Mouse (Mus musculus) G1E (cell line): ENCODE results near the gene Cadps. TPM values are rescaled to one million over a fixed set of nuclear protein-coding genes. Genes with fewer than 3 reads are reported as not detected.

Experiments
- ATAC-seq: 2 replicates; pipeline ENCODE4 v1.8.0; 2016; ENCODE audit warnings: mild to moderate bottlenecking; ENCODE audit not compliant: insufficient number of reproducible peaks, poor library complexity, low FRiP score, severe bottlenecking; ENCODE audit errors: extremely low read depth
- DNase-seq: peaks from one replicate; pipeline ENCODE4 v3.0.0; 2012; ENCODE audit warnings: low spot score
- H3K27me3 ChIP-seq: 2 replicates; pipeline ENCODE4 v1.6.1; 2012; ENCODE audit warnings: mild to moderate bottlenecking, low read length, inconsistent platforms; ENCODE audit not compliant: insufficient read depth
- H3K36me3 ChIP-seq: replicated peaks from 2 replicates; pipeline ENCODE3; 2012; ENCODE audit warnings: mild to moderate bottlenecking, inconsistent platforms
- H3K4me1 ChIP-seq: 2 replicates; pipeline ENCODE4 v1.6.1; 2012; ENCODE audit warnings: low read depth, low read length, inconsistent platforms, mixed read lengths; ENCODE audit not compliant: insufficient read depth
- H3K4me3 ChIP-seq: 2 replicates; pipeline ENCODE4 v1.5.1; 2012; ENCODE audit warnings: low read depth, mild to moderate bottlenecking, inconsistent platforms, low read length, moderate library complexity, mixed read lengths
- H3K9me3 ChIP-seq: replicated peaks from 2 replicates; pipeline ENCODE4 v1.6.1; 2012; ENCODE audit warnings: inconsistent platforms
- CTCF ChIP-seq: IDR thresholded peaks from 2 replicates; pipeline ENCODE4 v1.5.1; 2012; ENCODE audit warnings: low read depth, low read length, inconsistent platforms, mixed read lengths
- GATA1 ChIP-seq: IDR thresholded peaks from 2 replicates; pipeline ENCODE4 v1.6.1; 2012; ENCODE audit warnings: borderline replicate concordance, low read length, inconsistent platforms, mixed read lengths
- GATA2 ChIP-seq: IDR thresholded peaks from 2 replicates; pipeline ENCODE4 v1.6.1; 2012; ENCODE audit warnings: low read depth, low read length, inconsistent platforms, borderline replicate concordance
- POLR2AphosphoS5 ChIP-seq: IDR thresholded peaks from 2 replicates; pipeline ENCODE4 v1.6.1; 2012; ENCODE audit warnings: low read depth, low read length, inconsistent platforms; ENCODE audit not compliant: insufficient replicate concordance
- TAL1 ChIP-seq: conservative IDR thresholded peaks from 2 replicates; pipeline ENCODE4 v1.6.1; 2012; ENCODE audit warnings: low read depth, low read length, inconsistent platforms, mixed read lengths
- polyA plus RNA-seq: library from polyadenylated mRNA; stranded (reverse); fragments of >175 nt; gene quantifications from 2 replicates; pipeline ENCODE4 v1.2.3, GENCODE M21; 2012
- total RNA-seq, 2 experiments: library from RNA; stranded (forward) in 1 of 2; stranded (reverse) in 1 of 2; fragments of 200-1000 nt in 1 of 2; fragments of >200 nt in 1 of 2; fragmentation: Nextera tagmentation in 1 of 2; gene quantifications; 2 replicates each; pipeline ENCODE4 v1.2.3; 2014 to 2017

Gene Cadps
- total and polyA plus RNA-seq, 3 experiments: 0.38 TPM; not detected in 2

GRCm38 (mm10) chr14:12337421-12337997, 485.4 kb downstream of the Cadps start:
- Histone ChIP-seq H3K4me1 (no peaks in the 10 kb centered on the region), H3K4me3 (no peak overlapping the region), H3K27me3 (0 out of 2 replicates have a peak, but pooled peaks cover 2% of the 10 kb centered on the region), H3K9me3 (peaks cover 3% of the 10 kb centered on the region; the same call in 1 of the 2 replicates), H3K36me3 (no peaks in the 10 kb centered on the region)
- TF ChIP-seq CTCF: no peak
- no peak for TF ChIP-seq GATA2
- TF ChIP-seq TAL1: no peak
- no peak for TF ChIP-seq POLR2AphosphoS5
- TF ChIP-seq GATA1: no peak
- no peak for ATAC-seq
- DNase-seq: no peak

GRCm38 (mm10) chr14:12334925-12335324, 488.0 kb downstream of the Cadps start:
- Histone ChIP-seq H3K4me1 (no peaks in the 10 kb centered on the region), H3K4me3 (no peak overlapping the region), H3K36me3 (no peaks in the 10 kb centered on the region), H3K9me3 (no peaks in the 10 kb centered on the region), H3K27me3 (no peaks in the 10 kb centered on the region)
- DNase-seq: no peak
- ATAC-seq: no peak
- no peak for TF ChIP-seq TAL1

- TF ChIP-seq GATA2 (no peak), CTCF (no peak), TAL1 (no peak)
- DNase-seq (no peak), ATAC-seq (no peak)
- H3K4me3 ChIP-seq: no peak overlapping the region
- H3K27me3 ChIP-seq: no peaks in the 10 kb centered on the region
- H3K4me1 ChIP-seq: no peaks in the 10 kb centered on the region
- H3K9me3 ChIP-seq: no peaks in the 10 kb centered on the region
- H3K36me3 ChIP-seq: no peaks in the 10 kb centered on the region
These were observed 489.3 kb downstream of the Cadps start for GRCm38 (mm10) chr14:12333622-12334021.
